Mouse (Mus musculus): Measurements from ENCODE around the gene Fdps.
A peak's percentile ranks its signal among the peaks of the same experiment; 100 is the strongest.

Fdps gene

GRCm38 (mm10) chr3:89101812-89102494 lies at the start of gene Fdps:
TSS of gene Fdps (minus strand) at chr3:89101959.
- peak; percentile 100 for DNase-seq

GRCm38 (mm10) chr3:89148567-89148966 lies 46.8 kb upstream of the Fdps start:
- peak; percentile 86 for DNase-seq

- no peak for DNase-seq
Measured at GRCm38 (mm10) chr3:89147979-89148311, 46.2 kb upstream of the Fdps start.

GRCm38 (mm10) chr3:89147101-89147978 lies 45.6 kb upstream of the Fdps start:
- no peak for DNase-seq

- no peak for DNase-seq
Measured at GRCm38 (mm10) chr3:89145566-89145965, 43.8 kb upstream of the Fdps start.

- no peak for DNase-seq
Measured at GRCm38 (mm10) chr3:89144821-89145220, 43.1 kb upstream of the Fdps start.

- DNase-seq, result no peak
Measured at GRCm38 (mm10) chr3:89136365-89136764, 34.6 kb upstream of the Fdps start.

- no peak for DNase-seq
Measured at GRCm38 (mm10) chr3:89135958-89136357, 34.2 kb upstream of the Fdps start, which contains the start of gene Pklr. TSS of gene Pklr (plus strand) at chr3:89136142.

- DNase-seq, result no peak
Measured at GRCm38 (mm10) chr3:89133752-89134151, 32.0 kb upstream of the Fdps start.

- DNase-seq, result no peak
Measured at GRCm38 (mm10) chr3:89133063-89133450, 31.3 kb upstream of the Fdps start.

GRCm38 (mm10) chr3:89132285-89133062 lies 30.7 kb upstream of the Fdps start:
- no peak for DNase-seq

- DNase-seq, result no peak
Measured at GRCm38 (mm10) chr3:89131816-89132215, 30.1 kb upstream of the Fdps start.

GRCm38 (mm10) chr3:89129908-89130307 lies 28.1 kb upstream of the Fdps start:
- DNase-seq, result no peak

- DNase-seq, result no peak
Measured at GRCm38 (mm10) chr3:89125981-89126380, 24.2 kb upstream of the Fdps start.

GRCm38 (mm10) chr3:89124241-89124640 lies 22.5 kb upstream of the Fdps start:
- peak; percentile 87 for DNase-seq

GRCm38 (mm10) chr3:89123313-89123712 lies 21.6 kb upstream of the Fdps start:
- peak; percentile 90 for DNase-seq

GRCm38 (mm10) chr3:89115522-89115921 lies 13.8 kb upstream of the Fdps start:
- peak; percentile 78 for DNase-seq

- DNase-seq, result no peak
Measured at GRCm38 (mm10) chr3:89113058-89113457, 11.3 kb upstream of the Fdps start.

- DNase-seq, result no peak
Measured at GRCm38 (mm10) chr3:89108146-89108545, 6.4 kb upstream of the Fdps start.

GRCm38 (mm10) chr3:89107545-89107944 lies 5.8 kb upstream of the Fdps start:
- DNase-seq, result no peak

- no peak for DNase-seq
Measured at GRCm38 (mm10) chr3:89106881-89107280, 5.1 kb upstream of the Fdps start.

- peak; percentile 44 for DNase-seq
Measured at GRCm38 (mm10) chr3:89103291-89103595, 1.5 kb upstream of the Fdps start.

- peak; percentile 79 for DNase-seq
Measured at GRCm38 (mm10) chr3:89102495-89103290, 934 bp upstream of the Fdps start.

Measured in heart, adult 11 months (tissue).